Mouse (Mus musculus) central nervous system, embryonic 18 days (tissue): Measurements from ENCODE around the gene Nupr1l. TPM values are rescaled to one million over a fixed set of nuclear protein-coding genes. Genes with fewer than 3 reads are reported as not detected.

ENCODE experiments used
- polyA plus RNA-seq: library from polyadenylated mRNA; depleted of rRNA; stranded (reverse); fragments of >200 nt; gene quantifications from 2 replicates; pipeline ENCODE4 v1.2.3, GENCODE M21; 2012; rRNA removed

Nupr1l gene
- polyA plus RNA-seq, result 4.0 and 4.9 TPM in 2 replicates

GRCm38 (mm10) chr5:129908242-129908965, at the start of gene Nupr1l:
TSS of gene Nupr1l (plus strand) at chr5:129908540.

GRCm38 (mm10) chr5:129886911-129887636, 21.3 kb upstream of the Nupr1l start, which contains the start of gene Chchd2:
TSS of gene Chchd2 (minus strand) at chr5:129887470.

GRCm38 (mm10) chr5:129895198-129896088, 12.9 kb upstream of the Nupr1l start, which contains the start of gene Zbed5:
TSS of gene Zbed5 (plus strand) at chr5:129895723.

GRCm38 (mm10) chr5:129898449-129898848, 9.9 kb upstream of the Nupr1l start, which contains the start of gene Phkg1:
TSS of gene Phkg1 (minus strand) at chr5:129898549.

GRCm38 (mm10) chr5:129941495-129942045, 33.2 kb downstream of the Nupr1l start, which contains the start of gene Vkorc1l1:
TSS of gene Vkorc1l1 (plus strand) at chr5:129941970.

Other genes starting within 250 kb of the Nupr1l start
- 6.6 and 6.9 TPM in 2 replicates for gene Zfp11, start 238.4 kb upstream of the Nupr1l start, polyA plus RNA-seq
- gene Sept14, start 200.0 kb upstream of the Nupr1l start, polyA plus RNA-seq, result not detected in 2 replicates
- gene Mrps17, start 193.0 kb upstream of the Nupr1l start, polyA plus RNA-seq, result 129 and 133 TPM in 2 replicates
- 75.2 and 76.2 TPM in 2 replicates for gene Nipsnap2, start 183.5 kb upstream of the Nupr1l start, polyA plus RNA-seq
- gene Psph, start 121.1 kb upstream of the Nupr1l start, polyA plus RNA-seq, result 17.1 and 21.9 TPM in 2 replicates
- 19.7 and 24.7 TPM in 2 replicates for gene Sumf2, start 61.6 kb upstream of the Nupr1l start, polyA plus RNA-seq
- 731 and 832 TPM in 2 replicates for gene Chchd2, start 21.1 kb upstream of the Nupr1l start, polyA plus RNA-seq
- 14.1 and 14.9 TPM in 2 replicates for gene Zbed5, start 12.8 kb upstream of the Nupr1l start, polyA plus RNA-seq
- 0.84 and 1.8 TPM in 2 replicates for gene Phkg1, start 10.0 kb upstream of the Nupr1l start, polyA plus RNA-seq
- gene Vkorc1l1, start 33.4 kb downstream of the Nupr1l start, polyA plus RNA-seq, result 39.5 and 39.9 TPM in 2 replicates
- 18.6 and 21.4 TPM in 2 replicates for gene Gusb, start 94.5 kb downstream of the Nupr1l start, polyA plus RNA-seq
- 36.9 and 39.2 TPM in 2 replicates for gene Asl, start 120.7 kb downstream of the Nupr1l start, polyA plus RNA-seq
- gene Crcp, start 120.8 kb downstream of the Nupr1l start, polyA plus RNA-seq, result 58.2 and 58.4 TPM in 2 replicates
- gene Tpst1, start 164.8 kb downstream of the Nupr1l start, polyA plus RNA-seq, result 33.3 and 35.0 TPM in 2 replicates
- gene Kctd7, start 236.3 kb downstream of the Nupr1l start, polyA plus RNA-seq, result 15.4 and 15.6 TPM in 2 replicates